Mouse (Mus musculus): Measurements from ENCODE around the gene Ccl22. TPM values are rescaled to one million over a fixed set of nuclear protein-coding genes. Genes with fewer than 3 reads are reported as not detected.

The Ccl22 gene
- 0.22 and 0.23 TPM in 2 replicates for polyA plus RNA-seq (2012; rRNA removed)

DNA sequence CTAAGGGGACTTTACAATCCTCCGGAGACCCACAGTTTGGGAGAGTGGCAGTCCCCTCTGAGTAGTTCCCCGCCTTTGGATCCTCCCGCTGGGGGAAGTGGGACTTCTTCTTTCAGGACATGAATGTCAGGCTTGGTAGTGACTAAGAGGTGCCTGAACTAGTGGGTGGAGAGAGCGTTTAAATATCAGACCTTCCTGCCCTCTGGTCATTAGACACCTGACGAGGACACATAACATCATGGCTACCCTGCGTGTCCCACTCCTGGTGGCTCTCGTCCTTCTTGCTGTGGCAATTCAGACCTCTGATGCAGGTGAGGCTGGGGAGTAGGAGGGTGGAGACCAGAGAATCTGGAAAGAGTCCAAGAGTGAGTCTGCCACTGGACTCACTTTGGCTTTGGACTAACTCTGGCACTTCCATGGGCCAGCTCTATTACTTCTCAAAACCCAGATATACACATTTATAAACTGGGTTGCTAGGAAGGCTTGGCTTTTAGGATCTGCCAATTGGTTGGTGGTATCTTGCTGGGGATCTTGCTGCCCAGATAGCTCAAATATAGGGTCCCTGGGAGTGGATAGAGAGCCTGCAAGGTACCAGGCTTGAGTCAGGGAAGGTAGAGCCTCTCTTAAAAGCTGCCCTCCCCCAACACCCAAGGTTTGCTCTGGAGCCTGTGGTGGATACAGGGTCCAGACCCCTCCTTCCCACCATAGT lies at the start of gene Ccl22:
Ccl22 (plus strand) TSS at position 115 of the 709 bp plus-strand sequence.
- DNase-seq (ENCODE audit: extremely low spot score in 1 of 2, low spot score in 1 of 2), result no peak

DNA sequence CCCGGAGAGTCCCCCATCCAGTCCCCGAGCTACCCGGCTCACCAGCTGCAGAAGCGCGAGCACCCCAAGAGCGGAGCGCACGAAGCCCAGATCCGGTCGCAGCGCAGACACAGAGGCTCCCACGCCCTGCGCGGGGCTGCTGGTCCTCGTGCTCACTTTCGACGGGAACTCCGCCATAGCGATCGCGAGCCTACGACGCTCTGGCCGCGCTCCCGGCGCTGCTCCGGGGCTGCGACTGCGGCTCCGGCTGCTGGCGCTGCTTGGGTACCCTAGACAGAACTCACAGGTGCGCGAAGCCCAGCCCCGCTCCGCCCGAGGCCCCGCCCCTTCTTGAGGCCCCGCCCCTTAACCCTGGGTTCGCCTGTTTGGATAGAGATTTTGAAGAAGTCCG lies 49.4 kb upstream of the Ccl22 start, which contains the start of gene Pllp:
Pllp (minus strand) TSS at position 285 of the 391 bp plus-strand sequence.
- DNase-seq (ENCODE audit: extremely low spot score in 1 of 2, low spot score in 1 of 2), result peak in 1 of 2 experiments; percentile 40

DNA sequence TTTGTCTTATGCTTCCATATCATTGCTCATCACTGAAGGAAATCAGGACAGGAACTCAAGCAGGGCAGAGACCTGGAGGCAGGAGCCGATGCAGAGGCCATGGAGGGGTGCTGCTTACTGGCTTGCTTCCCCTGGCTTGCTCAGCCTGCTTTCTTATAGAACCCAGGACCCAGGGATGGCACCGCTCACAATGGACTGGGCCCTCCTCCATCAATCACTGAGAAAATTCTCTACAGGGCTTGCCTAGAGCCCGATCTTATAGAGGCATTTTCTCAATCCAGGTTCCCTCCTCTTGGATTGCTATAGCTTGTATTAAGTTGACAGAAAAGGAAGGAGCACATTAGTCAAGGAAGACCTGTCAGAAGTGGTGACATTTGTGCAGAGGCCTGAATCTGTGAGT lies 48.8 kb upstream of the Ccl22 start:
- no peak for DNase-seq (ENCODE audit: extremely low spot score in 1 of 2, low spot score in 1 of 2)

DNA sequence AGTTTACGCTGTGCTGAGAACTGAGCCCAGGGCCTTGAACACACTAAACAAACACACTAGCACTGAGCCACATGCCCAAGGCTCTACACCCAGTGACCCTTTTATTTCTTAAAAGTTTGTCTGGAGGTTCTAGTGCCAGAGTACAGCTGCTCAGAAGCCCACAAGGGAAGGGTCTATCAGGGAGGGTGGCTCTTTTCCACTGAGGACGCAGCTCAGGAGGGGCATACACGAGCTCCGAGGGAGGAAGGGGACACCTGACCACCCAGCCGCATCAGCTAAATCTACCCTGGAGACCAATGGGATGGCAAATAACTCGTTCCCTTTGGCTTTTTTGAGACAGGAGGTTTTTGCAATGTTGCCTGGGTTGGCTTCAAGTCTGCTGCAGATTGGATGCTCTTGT lies 47.4 kb upstream of the Ccl22 start:
- DNase-seq (ENCODE audit: extremely low spot score in 1 of 2, low spot score in 1 of 2), result no peak

DNA sequence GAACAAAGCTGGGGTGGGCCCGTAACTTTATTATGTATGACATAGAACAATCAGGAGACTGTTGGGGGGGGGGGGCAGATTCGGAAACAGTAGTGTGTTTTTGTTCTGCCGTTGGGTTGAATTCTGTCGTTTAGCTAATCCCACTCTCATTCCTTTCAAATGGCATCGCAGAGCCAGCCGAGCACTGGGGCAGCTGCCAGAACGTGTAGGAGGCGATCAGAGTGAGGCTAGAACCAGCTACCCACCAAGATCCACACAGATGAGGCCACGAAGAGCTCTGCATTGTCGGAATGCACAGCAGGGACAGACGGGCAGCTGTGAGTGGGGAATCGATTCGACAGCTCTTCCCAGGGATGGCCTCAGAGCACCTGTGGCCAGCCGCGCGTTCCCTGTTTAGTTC lies 46.0 kb upstream of the Ccl22 start:
- DNase-seq (ENCODE audit: extremely low spot score in 1 of 2, low spot score in 1 of 2), result peak in 1 of 2 experiments; percentile 62

DNA sequence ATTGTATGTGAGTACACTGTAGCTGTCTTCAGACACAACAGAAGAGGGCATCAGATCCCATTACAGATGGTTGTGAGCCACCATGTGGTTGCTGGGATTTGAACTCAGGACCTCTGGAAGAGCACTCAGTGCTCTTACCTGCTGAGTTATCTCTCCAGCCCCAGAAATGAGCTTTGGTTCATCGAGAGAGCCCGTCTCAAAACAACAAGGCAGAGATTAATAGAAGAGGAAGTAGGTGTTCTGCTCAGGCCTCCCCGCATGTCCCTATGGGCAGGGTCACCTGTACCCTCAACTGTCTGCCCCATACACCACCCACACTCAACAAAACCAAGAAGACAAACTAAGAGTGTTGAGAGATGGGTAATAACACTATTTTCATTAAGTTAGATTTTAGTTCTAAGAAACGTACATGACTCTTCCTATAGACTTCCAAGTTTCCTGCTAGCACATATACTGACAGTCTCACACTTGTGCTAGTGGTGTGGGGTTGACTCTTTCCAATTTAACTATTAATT lies 44.9 kb upstream of the Ccl22 start:
- DNase-seq (ENCODE audit: extremely low spot score in 1 of 2, low spot score in 1 of 2), result no peak

DNA sequence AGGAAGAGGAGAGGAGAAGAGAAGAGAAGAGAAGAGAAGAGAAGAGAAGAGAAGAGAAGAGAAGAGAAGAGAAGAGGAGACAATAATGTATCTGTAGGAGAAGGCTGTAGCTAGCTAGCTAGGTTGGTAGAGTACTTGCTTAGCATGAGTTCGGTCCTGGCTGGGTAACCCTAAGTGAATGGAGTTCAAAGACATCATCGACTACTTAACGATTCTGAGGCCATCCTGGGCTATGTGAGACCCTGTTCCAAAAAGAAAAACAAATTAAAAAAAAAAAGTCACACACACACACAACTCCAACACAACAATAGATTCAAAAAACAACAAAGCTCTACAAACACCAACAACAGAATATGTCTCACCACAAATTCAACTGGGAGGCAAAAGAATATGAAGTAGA lies 43.2 kb upstream of the Ccl22 start:
- no peak for DNase-seq (ENCODE audit: extremely low spot score in 1 of 2, low spot score in 1 of 2)

DNA sequence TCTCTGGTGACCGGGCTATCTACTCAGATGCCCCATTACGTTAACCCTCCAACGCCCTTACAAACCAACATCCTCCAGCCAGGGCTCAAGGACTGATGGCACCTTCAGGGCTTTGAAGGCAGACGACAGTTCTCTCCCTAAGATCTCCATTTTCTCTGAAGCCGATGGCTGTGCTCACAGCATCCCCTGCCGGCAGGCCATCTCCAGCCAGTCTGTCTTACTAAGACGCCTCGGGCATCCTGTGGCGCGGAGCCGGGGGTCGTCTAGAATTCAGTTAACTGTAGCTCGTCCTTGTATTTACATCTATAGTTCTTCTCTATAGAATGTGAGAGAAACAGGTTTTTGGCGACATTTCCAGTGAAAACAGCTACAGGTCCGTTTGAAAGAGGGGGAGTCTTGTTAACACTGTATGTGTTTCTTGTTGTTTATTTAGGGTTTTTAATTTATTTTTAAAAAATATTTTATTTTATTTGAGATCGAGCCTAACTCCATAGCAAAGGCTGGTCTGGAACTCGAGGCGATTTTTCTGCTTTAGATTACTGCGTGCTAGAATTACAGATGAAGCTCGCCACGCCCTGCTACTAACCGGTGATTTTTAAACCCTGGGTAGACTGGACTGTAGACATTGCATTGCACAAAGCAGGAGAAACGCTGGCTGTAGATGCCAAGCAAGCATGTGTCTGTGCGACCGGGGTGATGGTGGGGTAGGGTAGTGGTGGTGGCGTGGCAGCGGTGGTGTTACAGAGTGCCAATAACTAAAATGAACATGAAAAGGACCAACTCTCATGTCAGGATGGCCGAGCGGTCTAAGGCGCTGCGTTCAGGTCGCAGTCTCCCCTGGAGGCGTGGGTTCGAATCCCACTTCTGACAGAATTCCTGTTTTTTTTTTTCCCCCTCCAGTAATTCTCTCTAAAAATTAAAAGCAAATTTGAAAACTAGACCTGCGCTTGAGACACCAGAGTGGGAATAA lies 42.3 kb upstream of the Ccl22 start:
- DNase-seq (ENCODE audit: extremely low spot score in 1 of 2, low spot score in 1 of 2), result peak; percentile 66 to 88

DNA sequence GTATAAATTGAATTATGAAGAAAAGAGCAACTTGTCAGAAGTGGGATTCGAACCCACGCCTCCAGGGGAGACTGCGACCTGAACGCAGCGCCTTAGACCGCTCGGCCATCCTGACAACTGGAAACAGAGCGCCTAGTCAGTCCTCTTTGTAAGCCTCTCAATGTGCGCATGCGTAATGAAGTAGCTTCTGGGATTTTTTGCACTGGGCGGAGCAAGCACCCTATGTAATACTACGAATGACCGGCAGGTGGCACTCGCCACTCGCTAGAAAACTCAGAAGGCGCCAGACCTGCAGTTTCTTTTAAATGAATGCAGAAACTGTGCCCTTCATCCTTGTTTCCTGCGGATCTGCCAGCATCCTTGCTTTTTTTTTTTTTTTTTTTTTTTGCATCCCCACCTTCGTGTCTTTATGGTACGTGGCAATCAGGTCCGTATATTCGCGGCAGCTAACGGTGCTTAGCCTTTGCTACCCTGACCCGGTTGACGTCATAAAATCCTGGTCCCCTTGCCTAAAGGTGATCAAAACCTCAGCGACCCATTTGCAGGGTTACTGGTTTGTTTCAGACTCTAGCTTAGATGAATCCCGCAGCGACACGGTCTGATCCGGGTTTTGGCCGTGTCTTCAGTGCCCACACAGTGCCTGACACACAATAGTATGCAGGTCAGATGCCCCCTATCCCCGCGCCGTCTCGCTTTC lies 41.3 kb upstream of the Ccl22 start:
- peak; percentile 95 to 100 for DNase-seq (ENCODE audit: extremely low spot score in 1 of 2, low spot score in 1 of 2)

DNA sequence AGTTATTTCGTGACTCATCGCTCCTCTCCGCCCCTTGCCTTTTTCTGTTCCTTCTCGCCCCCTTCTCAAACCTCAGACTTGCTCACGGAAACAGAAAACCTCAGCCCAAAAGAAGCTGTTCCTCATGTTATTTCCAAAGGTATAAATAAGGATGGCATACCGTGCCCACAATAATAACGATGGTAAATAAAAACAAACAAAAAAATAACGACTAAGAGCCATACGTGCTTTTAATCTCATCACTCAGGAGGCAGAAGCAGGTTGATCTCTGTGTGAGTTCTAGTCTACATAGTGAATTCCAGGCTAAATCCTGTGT lies 40.8 kb upstream of the Ccl22 start:
- no peak for DNase-seq (ENCODE audit: extremely low spot score in 1 of 2, low spot score in 1 of 2)

DNA sequence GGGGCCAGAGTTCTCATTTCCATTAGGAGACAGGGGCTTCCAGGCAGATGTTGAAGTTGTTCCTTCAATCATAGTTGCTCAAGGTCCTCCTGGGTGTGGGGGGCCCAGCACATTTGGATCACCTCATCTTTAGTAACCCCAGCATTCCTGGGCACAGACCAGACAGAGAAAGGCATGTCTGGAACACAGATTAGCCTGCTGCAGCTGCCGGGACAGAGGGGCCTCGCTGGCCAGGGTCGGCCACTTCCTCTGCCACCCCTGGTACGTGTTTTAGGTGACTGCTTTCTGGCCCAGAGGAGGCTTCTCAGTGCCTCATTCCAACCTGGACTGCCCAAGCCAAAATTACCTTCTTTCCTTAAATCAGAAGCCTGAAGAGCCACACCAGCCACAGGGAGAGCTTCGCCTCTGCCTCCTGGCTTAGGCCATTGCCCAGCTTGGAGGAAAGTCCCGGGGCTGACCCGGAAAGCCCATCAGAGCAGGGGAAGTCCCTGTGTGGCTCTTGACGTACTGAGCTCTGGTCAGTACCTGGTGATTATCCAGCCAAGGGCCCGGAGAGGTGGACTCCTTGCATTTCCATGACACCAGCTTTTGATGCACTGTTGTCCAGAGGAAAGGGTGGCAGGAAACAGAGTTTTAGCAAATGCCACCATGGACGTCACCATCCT lies 39.7 kb upstream of the Ccl22 start:
- no peak for DNase-seq (ENCODE audit: extremely low spot score in 1 of 2, low spot score in 1 of 2)

DNA sequence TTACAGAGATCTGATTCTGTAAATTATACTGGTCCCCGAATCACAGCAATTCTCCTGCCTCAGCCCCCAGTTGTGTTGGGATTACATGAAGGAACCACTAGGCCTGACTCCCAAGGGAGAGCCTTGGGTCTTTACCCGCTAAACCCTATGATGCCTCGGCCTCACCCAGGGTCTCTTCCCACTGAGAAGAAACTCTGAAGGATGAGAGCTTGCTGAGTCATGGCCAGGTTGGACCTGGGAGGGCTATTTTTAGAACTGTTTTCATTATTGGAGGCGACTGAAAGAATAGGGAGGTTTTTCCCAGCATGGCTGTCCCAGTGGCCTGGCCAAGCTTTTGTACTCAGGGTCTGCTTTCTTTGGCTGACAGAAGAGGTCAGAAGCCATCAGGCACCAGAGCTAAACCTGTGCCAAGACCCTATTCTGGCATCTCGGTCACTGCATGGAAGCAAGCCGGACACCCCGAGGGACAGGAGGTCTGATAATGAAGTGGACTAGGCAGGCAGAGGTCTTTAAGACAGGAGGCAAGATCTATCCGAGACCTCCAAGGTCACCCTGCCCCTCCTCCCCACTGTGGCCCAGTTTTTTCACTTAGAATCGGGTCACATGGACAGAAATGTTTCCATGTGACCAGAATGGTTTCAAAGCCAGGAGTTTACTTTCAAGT lies 38.5 kb upstream of the Ccl22 start:
- DNase-seq (ENCODE audit: extremely low spot score in 1 of 2, low spot score in 1 of 2), result no peak

DNA sequence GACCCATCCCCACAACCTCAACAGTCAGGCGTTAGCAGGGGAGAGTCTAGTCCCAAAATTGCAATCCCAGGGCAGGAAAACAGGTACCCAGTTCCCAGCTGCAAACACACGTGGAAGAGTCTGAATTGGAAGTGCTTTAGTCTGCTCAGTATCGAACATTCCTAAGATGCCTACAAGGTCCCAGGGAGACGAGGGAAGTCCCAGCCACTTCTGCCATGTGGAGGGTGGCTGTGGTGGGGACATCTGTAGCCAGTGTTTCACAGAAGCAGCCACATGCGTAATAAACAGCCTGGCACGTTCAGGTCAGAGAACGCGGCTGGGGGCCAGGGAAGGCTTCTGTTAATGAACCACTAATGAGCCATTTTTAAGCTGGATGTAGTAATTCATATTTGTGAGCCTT lies 35.1 kb upstream of the Ccl22 start:
- no peak for DNase-seq (ENCODE audit: extremely low spot score in 1 of 2, low spot score in 1 of 2)

DNA sequence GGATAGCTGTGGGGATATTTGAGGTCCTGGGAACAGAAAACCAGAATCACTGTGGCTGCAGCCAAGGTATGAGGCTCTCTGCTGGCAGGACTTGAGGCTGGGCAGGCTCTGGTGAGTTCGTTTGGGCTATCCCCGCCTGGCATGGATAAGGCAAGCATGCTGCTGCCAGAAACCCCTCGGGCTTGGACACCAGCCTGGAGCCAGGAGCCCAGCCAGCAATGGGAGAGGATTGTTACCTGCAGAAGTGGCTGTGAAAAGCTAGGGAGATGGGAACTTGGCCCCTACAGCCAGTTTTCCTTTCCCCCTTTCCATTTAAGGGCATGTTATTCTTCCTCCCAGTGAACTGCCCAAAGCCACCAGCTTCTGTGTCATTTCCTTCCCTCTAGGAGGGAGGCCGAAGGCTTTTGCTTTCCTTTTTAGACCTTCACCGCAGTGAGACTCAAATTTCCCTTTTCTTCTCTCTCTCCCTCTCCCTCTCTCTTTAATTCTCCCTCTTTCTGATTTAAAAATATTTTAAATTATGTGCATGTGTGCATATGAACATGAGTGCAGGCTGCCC lies 34.2 kb upstream of the Ccl22 start:
- no peak for DNase-seq (ENCODE audit: extremely low spot score in 1 of 2, low spot score in 1 of 2)

DNA sequence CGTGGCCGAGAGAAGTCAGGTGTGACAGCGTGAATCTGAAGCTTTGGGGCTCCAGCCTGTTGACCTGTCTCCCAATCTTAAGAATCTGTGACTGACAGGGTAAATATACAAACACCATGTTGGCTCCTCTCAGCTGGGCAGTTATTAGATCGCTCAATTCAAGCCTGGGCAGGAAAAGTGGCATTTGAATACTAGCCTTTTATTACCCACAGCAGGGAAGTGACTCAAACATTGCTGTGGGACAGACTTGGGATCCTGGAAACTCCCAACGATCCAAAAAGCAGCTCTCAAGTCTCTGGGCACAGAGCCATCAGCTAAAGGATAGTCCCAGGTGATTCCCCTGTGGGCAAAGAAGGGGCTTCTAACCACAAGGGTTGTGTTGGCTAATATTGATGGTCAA lies 30.8 kb upstream of the Ccl22 start:
- no peak for DNase-seq (ENCODE audit: extremely low spot score in 1 of 2, low spot score in 1 of 2)

DNA sequence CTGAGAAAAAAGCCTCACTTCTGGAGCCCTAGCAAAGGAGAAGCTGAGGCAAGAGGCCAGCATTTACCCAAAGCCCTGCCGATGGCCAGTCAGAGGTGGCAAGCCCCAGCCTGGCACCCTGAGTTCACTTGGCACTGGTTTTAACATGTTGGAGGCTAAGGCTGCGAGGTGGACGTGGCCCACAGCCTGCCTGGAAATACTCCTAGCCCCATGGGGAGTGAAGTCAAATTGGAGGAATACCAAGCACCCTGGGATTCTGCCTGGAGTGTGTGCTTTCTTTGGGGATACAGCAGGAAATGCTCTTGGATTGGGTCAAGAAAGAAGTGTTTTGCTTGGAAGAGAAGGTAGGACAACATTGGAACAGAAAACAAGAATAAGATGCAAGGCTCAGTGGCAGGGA lies 29.5 kb upstream of the Ccl22 start:
- no peak for DNase-seq (ENCODE audit: extremely low spot score in 1 of 2, low spot score in 1 of 2)

DNA sequence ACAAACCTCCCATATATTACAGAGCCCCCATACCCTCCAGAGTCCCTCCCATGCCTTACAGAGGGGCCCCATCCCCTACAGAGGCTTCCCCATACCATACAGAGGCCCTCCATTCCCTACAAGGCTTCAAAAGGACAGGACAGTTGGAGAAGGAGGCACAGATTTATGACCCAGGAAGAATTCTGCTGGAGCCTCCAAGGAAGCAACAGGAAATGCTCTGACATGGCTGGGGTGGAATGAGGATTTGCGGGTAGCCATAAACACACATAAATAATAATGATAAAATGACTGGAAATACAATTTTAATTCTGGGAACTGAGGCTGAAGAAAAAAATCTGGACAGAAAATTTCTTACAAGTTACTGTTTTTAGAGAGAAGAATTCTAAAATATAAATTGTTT lies 28.5 kb upstream of the Ccl22 start:
- DNase-seq (ENCODE audit: extremely low spot score in 1 of 2, low spot score in 1 of 2), result no peak

DNA sequence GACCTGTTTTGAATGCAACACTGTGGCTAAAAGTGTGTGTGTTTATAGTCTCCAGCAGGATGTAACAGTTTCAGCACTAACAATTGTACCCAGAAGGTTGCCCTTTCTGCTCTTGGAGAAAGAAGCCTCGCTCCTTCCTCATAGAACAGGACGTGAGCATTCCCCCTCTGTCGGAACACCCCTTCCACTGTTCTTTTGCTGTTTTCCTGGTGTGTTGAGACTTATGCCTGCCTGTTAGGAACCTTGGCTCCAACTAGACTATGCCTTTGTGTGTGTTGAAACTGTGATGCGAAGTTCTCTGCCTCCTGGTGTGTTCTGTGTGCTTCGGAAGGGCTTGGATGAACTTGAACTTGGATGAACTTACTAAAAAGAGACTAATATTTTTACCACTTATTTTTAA lies 19.4 kb upstream of the Ccl22 start:
- DNase-seq (ENCODE audit: extremely low spot score in 1 of 2, low spot score in 1 of 2), result no peak

DNA sequence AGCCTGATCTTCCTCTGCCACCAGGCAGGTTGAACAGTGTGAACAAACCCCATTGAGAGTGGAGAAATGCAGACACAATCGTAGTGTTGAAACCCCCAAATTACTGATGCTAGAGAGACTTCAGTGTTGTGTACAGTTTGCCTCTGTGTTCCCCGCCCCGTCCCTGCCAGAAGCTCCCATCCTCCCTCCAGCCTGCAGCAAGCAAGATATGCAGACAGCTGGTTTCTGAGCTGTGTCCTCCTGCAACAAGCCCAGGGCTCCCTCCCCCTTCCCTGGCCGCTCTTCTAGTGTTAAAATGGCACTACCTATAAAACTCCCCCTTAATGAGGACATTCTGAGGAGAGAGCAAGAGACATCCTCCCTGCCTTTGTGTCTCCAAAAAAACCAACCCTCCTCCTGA lies 16.1 kb upstream of the Ccl22 start:
- no peak for DNase-seq (ENCODE audit: extremely low spot score in 1 of 2, low spot score in 1 of 2)
